Mouse (Mus musculus) liver, embryonic 16.5 days (tissue): ENCODE data around the gene Plekhg5. TPM values are rescaled to one million over a fixed set of nuclear protein-coding genes. Genes with fewer than 3 reads are reported as not detected.

ENCODE experiments used
- ATAC-seq: fragments of 200-750 bp; cut with Nextera tagmentation; 2 replicates; pipeline ENCODE4 v1.8.0; 2017; ENCODE audit warnings: low read depth, mild to moderate bottlenecking, moderate number of reproducible peaks, moderate library complexity
- H3K27ac ChIP-seq: fragments of 300-500 bp; sonication (generic); 2 replicates; pipeline ENCODE4 v1.5.1; 2014; ENCODE audit warnings: mild to moderate bottlenecking, low read length
- H3K27me3 ChIP-seq: fragments of 300-500 bp; sonication (generic); 2 replicates; pipeline ENCODE4 v1.6.1; 2014; ENCODE audit warnings: low read depth, low read length, mixed read lengths; ENCODE audit not compliant: control insufficient read depth, insufficient read depth
- H3K36me3 ChIP-seq: fragments of 300-500 bp; sonication (generic); 2 replicates; pipeline ENCODE4 v1.6.1; 2014; ENCODE audit warnings: mild to moderate bottlenecking; ENCODE audit not compliant: control insufficient read depth, insufficient read depth
- H3K4me1 ChIP-seq: fragments of 300-500 bp; sonication (generic); 2 replicates; pipeline ENCODE4 v1.6.1; 2014; ENCODE audit warnings: low read depth, low read length, mixed read lengths; ENCODE audit not compliant: control insufficient read depth
- H3K4me2 ChIP-seq: fragments of 300-500 bp; sonication (generic); 2 replicates; pipeline ENCODE4 v1.6.1; 2014; ENCODE audit warnings: low read depth, low read length, mixed read lengths
- H3K4me3 ChIP-seq: fragments of 300-500 bp; sonication (generic); 2 replicates; pipeline ENCODE4 v1.5.1; 2014; ENCODE audit warnings: low read depth, mild to moderate bottlenecking, low read length
- H3K9ac ChIP-seq: fragments of 300-500 bp; sonication (generic); 2 replicates; pipeline ENCODE4 v1.6.1; 2014; ENCODE audit warnings: low read depth, low read length
- H3K9me3 ChIP-seq: fragments of 300-500 bp; sonication (generic); replicated peaks from 2 replicates; pipeline ENCODE4 v1.6.1; 2016; ENCODE audit warnings: low read length; ENCODE audit not compliant: control insufficient read depth
- WGBS: fragments of 180-500 bp; shearing (Covaris S2); extraction: QIAGEN DNeasy Blood & Tissue Kit; methylation state at CpG from one replicate; pipeline ENCODE4 v1.1.7; 2014; ENCODE audit not compliant: insufficient replicate concordance; 5-methylcytosine and 5-hydroxymethylcytosine counted together
- polyA plus RNA-seq: library from polyadenylated mRNA; unstranded; fragments of >200 nt; fragmentation: Nextera tagmentation; extraction: Ambion mirVana; gene quantifications from 2 replicates; pipeline ENCODE4 v1.2.1, GENCODE M21; 2015

Gene Plekhg5
- 4.8 and 5.1 TPM in 2 replicates for polyA plus RNA-seq

GRCm38 (mm10) chr4:152072121-152072601, at the start of gene Plekhg5:
Plekhg5 (plus strand) TSS chr4:152072498.
- Histone ChIP-seq H3K4me2 (no peak within 1 kb of the TSS), H3K9me3 (no peaks in the 10 kb centered on the region), H3K4me1 (peaks cover 2% of the 10 kb centered on the region; the same call in 1 of the 2 replicates), H3K27me3 (no peaks in the 10 kb centered on the region), H3K36me3 (no peaks in the 10 kb centered on the region), H3K4me3 (no peak within 1 kb of the TSS), H3K27ac (no peak within 1 kb of the TSS), H3K9ac (no peak within 1 kb of the TSS)
- no peak for ATAC-seq
- 14% methylated on average over 10 of the region's 10 CpGs for WGBS

GRCm38 (mm10) chr4:152022506-152022905, 49.8 kb upstream of the Plekhg5 start:
- WGBS = 80% methylated on average over 8 of the region's 8 CpGs
- H3K4me2 ChIP-seq = no peak overlapping the region
- H3K4me3 ChIP-seq = no peak overlapping the region
- no peak for ATAC-seq
- H3K9ac ChIP-seq = no peak overlapping the region; the same call in 1 of the 2 replicates
- H3K27me3 ChIP-seq = no peaks in the 10 kb centered on the region
- no peaks in the 10 kb centered on the region for H3K9me3 ChIP-seq
- peaks cover 26% of the 10 kb centered on the region for H3K36me3 ChIP-seq
- H3K27ac ChIP-seq = no peak overlapping the region
- peaks cover 21% of the 10 kb centered on the region for H3K4me1 ChIP-seq

GRCm38 (mm10) chr4:152024525-152024924, 47.8 kb upstream of the Plekhg5 start:
- Histone ChIP-seq H3K4me3 (no peak overlapping the region), H3K4me2 (no peak overlapping the region), H3K4me1 (peaks cover 27% of the 10 kb centered on the region), H3K27me3 (no peaks in the 10 kb centered on the region), H3K9me3 (no peaks in the 10 kb centered on the region), H3K9ac (no peak overlapping the region), H3K27ac (no peak overlapping the region), H3K36me3 (peaks cover 22% of the 10 kb centered on the region)
- no peak for ATAC-seq
- WGBS = 76% methylated on average over 11 of the region's 11 CpGs

- Histone ChIP-seq H3K4me3 (peak overlapping the region; percentile 85), H3K36me3 (peaks cover 4% of the 10 kb centered on the region; the same call in 1 of the 2 replicates), H3K27me3 (no peaks in the 10 kb centered on the region), H3K4me1 (peaks cover 27% of the 10 kb centered on the region), H3K27ac (peak overlapping the region; percentile 84), H3K9me3 (no peaks in the 10 kb centered on the region), H3K4me2 (peak overlapping the region; percentile 96), H3K9ac (peak overlapping the region; percentile 81)
- WGBS = 3% methylated on average over 37 of the region's 41 CpGs
- peak; percentile 67 for ATAC-seq
Measured at GRCm38 (mm10) chr4:152026751-152027508, 45.4 kb upstream of the Plekhg5 start.

- Histone ChIP-seq H3K9ac (peak within 1 kb of the TSS; percentile 81), H3K4me1 (peaks cover 27% of the 10 kb centered on the region), H3K4me3 (peak within 1 kb of the TSS; percentile 85), H3K27me3 (no peaks in the 10 kb centered on the region), H3K36me3 (peaks cover 2% of the 10 kb centered on the region; the same call in 1 of the 2 replicates), H3K27ac (peak within 1 kb of the TSS; percentile 84), H3K4me2 (peak within 1 kb of the TSS; percentile 96), H3K9me3 (no peaks in the 10 kb centered on the region)
- WGBS = under 1% methylated on average over 31 of the region's 35 CpGs
- ATAC-seq = peak; percentile 96
Measured at GRCm38 (mm10) chr4:152027524-152027923, 44.8 kb upstream of the Plekhg5 start, which contains the start of gene Zbtb48. Zbtb48 (minus strand) TSS chr4:152027671.

- no peak overlapping the region for H3K9ac ChIP-seq
- no peak overlapping the region; the same call in 1 of the 2 replicates for H3K4me3 ChIP-seq
Measured at GRCm38 (mm10) chr4:152028456-152028855, 43.8 kb upstream of the Plekhg5 start.

GRCm38 (mm10) chr4:152029087-152029486, 43.2 kb upstream of the Plekhg5 start:
- WGBS = 40% methylated on average over 5 of the region's 5 CpGs
- no peaks in the 10 kb centered on the region for H3K9me3 ChIP-seq
- ATAC-seq = no peak

More at GRCm38 (mm10) chr4:152028456-152028855, 43.8 kb upstream of the Plekhg5 start:
- H3K27me3 ChIP-seq = no peaks in the 10 kb centered on the region
- no peaks in the 10 kb centered on the region for H3K9me3 ChIP-seq
- 67% methylated on average over 15 of the region's 15 CpGs for WGBS
- H3K27ac ChIP-seq = no peak overlapping the region
- peak overlapping the region; percentile 96 for H3K4me2 ChIP-seq
- ATAC-seq = no peak
- H3K36me3 ChIP-seq = no peaks in the 10 kb centered on the region; the same call in 1 of the 2 replicates
- peaks cover 27% of the 10 kb centered on the region for H3K4me1 ChIP-seq

GRCm38 (mm10) chr4:152029997-152030396, 42.3 kb upstream of the Plekhg5 start:
- Histone ChIP-seq H3K9me3 (no peaks in the 10 kb centered on the region), H3K4me2 (no peak overlapping the region), H3K27ac (no peak overlapping the region), H3K9ac (no peak overlapping the region), H3K4me3 (no peak overlapping the region), H3K4me1 (peaks cover 21% of the 10 kb centered on the region), H3K36me3 (no peaks in the 10 kb centered on the region), H3K27me3 (no peaks in the 10 kb centered on the region)
- WGBS = 64% methylated on average over 4 of the region's 4 CpGs
- ATAC-seq = no peak

More at GRCm38 (mm10) chr4:152029087-152029486, 43.2 kb upstream of the Plekhg5 start:
- Histone ChIP-seq H3K9ac (no peak overlapping the region), H3K4me3 (no peak overlapping the region), H3K36me3 (no peaks in the 10 kb centered on the region), H3K4me1 (peaks cover 25% of the 10 kb centered on the region), H3K4me2 (no peak overlapping the region), H3K27ac (no peak overlapping the region), H3K27me3 (no peaks in the 10 kb centered on the region)

GRCm38 (mm10) chr4:152032922-152033321, 39.4 kb upstream of the Plekhg5 start:
- Histone ChIP-seq H3K27ac (no peak overlapping the region), H3K36me3 (no peaks in the 10 kb centered on the region), H3K9ac (no peak overlapping the region), H3K4me3 (no peak overlapping the region), H3K9me3 (no peaks in the 10 kb centered on the region), H3K4me1 (peaks cover 4% of the 10 kb centered on the region), H3K4me2 (no peak overlapping the region), H3K27me3 (no peaks in the 10 kb centered on the region)
- WGBS = 81% methylated on average over 13 of the region's 13 CpGs
- no peak for ATAC-seq
